Mouse (Mus musculus): ENCODE results near the gene Mrpl21.

Gene Mrpl21

GRCm38 (mm10) chr19:3282572-3283467, at the start of gene Mrpl21, which contains the start of gene Ighmbp2:
Mrpl21 (plus strand) TSS chr19:3282901.
Ighmbp2 (minus strand) TSS chr19:3283017.
- peak; percentile 88 for DNase-seq (ENCODE audit: extremely low read depth, insufficient read length, low spot score)

GRCm38 (mm10) chr19:3260016-3260415, 22.7 kb upstream of the Mrpl21 start:
- DNase-seq (ENCODE audit: extremely low read depth, insufficient read length, low spot score), result no peak

GRCm38 (mm10) chr19:3260591-3260990, 22.1 kb upstream of the Mrpl21 start:
- DNase-seq (ENCODE audit: extremely low read depth, insufficient read length, low spot score), result no peak

- no peak for DNase-seq (ENCODE audit: extremely low read depth, insufficient read length, low spot score)
These were observed 21.4 kb upstream of the Mrpl21 start for GRCm38 (mm10) chr19:3261336-3261735.

GRCm38 (mm10) chr19:3261764-3262525, 20.8 kb upstream of the Mrpl21 start:
- DNase-seq (ENCODE audit: extremely low read depth, insufficient read length, low spot score), result no peak

GRCm38 (mm10) chr19:3264348-3264747, 18.4 kb upstream of the Mrpl21 start:
- no peak for DNase-seq (ENCODE audit: extremely low read depth, insufficient read length, low spot score)

- DNase-seq (ENCODE audit: extremely low read depth, insufficient read length, low spot score), result no peak
These were observed 17.5 kb upstream of the Mrpl21 start for GRCm38 (mm10) chr19:3265180-3265579.

- no peak for DNase-seq (ENCODE audit: extremely low read depth, insufficient read length, low spot score)
These were observed 16.6 kb upstream of the Mrpl21 start for GRCm38 (mm10) chr19:3266136-3266535.

- no peak for DNase-seq (ENCODE audit: extremely low read depth, insufficient read length, low spot score)
These were observed 16.0 kb upstream of the Mrpl21 start for GRCm38 (mm10) chr19:3266676-3267075.

- no peak for DNase-seq (ENCODE audit: extremely low read depth, insufficient read length, low spot score)
These were observed 15.4 kb upstream of the Mrpl21 start for GRCm38 (mm10) chr19:3267340-3267739.

GRCm38 (mm10) chr19:3268218-3268980, 14.3 kb upstream of the Mrpl21 start:
- DNase-seq (ENCODE audit: extremely low read depth, insufficient read length, low spot score), result no peak

- DNase-seq (ENCODE audit: extremely low read depth, insufficient read length, low spot score), result no peak
These were observed 13.4 kb upstream of the Mrpl21 start for GRCm38 (mm10) chr19:3269279-3269678.

GRCm38 (mm10) chr19:3269803-3270202, 12.9 kb upstream of the Mrpl21 start:
- no peak for DNase-seq (ENCODE audit: extremely low read depth, insufficient read length, low spot score)

- DNase-seq (ENCODE audit: extremely low read depth, insufficient read length, low spot score), result no peak
These were observed 11.3 kb upstream of the Mrpl21 start for GRCm38 (mm10) chr19:3271366-3271765.

GRCm38 (mm10) chr19:3273331-3273730, 9.4 kb upstream of the Mrpl21 start:
- no peak for DNase-seq (ENCODE audit: extremely low read depth, insufficient read length, low spot score)

- no peak for DNase-seq (ENCODE audit: extremely low read depth, insufficient read length, low spot score)
These were observed 6.8 kb upstream of the Mrpl21 start for GRCm38 (mm10) chr19:3275744-3276365.

GRCm38 (mm10) chr19:3281886-3282285, 815 bp upstream of the Mrpl21 start:
- no peak for DNase-seq (ENCODE audit: extremely low read depth, insufficient read length, low spot score)

GRCm38 (mm10) chr19:3289006-3289405, 6.3 kb downstream of the Mrpl21 start:
- peak; percentile 20 for DNase-seq (ENCODE audit: extremely low read depth, insufficient read length, low spot score)

- DNase-seq (ENCODE audit: extremely low read depth, insufficient read length, low spot score), result no peak
These were observed 9.3 kb downstream of the Mrpl21 start for GRCm38 (mm10) chr19:3292028-3292427.

- DNase-seq (ENCODE audit: extremely low read depth, insufficient read length, low spot score), result no peak
These were observed 10.3 kb downstream of the Mrpl21 start for GRCm38 (mm10) chr19:3292993-3293392.

All from 3134 (cell line).